Mouse (Mus musculus) CD8-positive naive resting alpha-beta T cell, adult 2 months (primary cell): ENCODE measurements around the gene Map2k7.

Source experiments
- DNase-seq, 2 experiments: peaks; one replicate each; pipeline ENCODE4 v3.0.0; 2022; ENCODE audit warnings: low read depth in 2 of 2, low spot score in 2 of 2

The Map2k7 gene

DNA sequence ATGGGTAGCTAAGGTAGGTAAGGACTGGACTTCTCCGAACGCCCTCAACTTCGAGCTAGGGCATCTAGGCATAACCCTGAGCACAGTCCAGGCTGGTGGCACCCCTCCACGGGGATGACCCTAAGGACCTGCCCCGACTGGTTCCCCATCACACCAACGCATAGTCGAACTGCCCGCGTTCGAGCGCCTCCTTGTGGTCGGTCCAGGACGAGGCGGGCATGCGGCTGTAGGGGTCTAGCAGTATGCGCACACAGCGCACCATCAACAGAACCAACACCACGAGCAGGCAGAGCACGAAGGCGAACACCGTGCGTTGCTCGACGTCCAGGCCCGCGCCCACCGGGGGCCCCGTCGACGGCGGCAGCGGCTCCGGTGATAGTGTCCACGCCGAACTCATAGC is 19.7 kb downstream of the Map2k7 start:
- DNase-seq: peak; percentile 77 to 82

DNA sequence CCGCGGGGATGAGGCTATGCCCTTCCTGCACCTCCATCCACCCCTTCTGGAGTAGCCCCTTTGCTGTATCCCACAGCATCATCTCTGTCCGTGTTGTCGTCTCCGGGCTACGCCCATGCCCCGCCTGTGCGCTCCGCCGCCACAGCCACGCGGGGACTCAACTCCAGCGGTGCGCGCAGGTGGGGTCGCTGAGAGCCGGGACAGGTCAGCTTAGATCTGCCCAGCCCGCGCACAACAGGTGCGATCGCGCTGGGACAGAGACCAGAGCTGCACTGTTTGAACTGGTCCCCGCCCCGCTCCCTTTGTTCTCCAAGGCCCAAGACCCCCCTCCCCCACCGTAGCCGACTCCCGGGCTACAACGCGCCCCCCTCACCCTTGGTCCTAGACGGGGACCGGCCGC is 20.1 kb downstream of the Map2k7 start:
- DNase-seq: peak in 1 of 2 experiments; percentile 28

DNA sequence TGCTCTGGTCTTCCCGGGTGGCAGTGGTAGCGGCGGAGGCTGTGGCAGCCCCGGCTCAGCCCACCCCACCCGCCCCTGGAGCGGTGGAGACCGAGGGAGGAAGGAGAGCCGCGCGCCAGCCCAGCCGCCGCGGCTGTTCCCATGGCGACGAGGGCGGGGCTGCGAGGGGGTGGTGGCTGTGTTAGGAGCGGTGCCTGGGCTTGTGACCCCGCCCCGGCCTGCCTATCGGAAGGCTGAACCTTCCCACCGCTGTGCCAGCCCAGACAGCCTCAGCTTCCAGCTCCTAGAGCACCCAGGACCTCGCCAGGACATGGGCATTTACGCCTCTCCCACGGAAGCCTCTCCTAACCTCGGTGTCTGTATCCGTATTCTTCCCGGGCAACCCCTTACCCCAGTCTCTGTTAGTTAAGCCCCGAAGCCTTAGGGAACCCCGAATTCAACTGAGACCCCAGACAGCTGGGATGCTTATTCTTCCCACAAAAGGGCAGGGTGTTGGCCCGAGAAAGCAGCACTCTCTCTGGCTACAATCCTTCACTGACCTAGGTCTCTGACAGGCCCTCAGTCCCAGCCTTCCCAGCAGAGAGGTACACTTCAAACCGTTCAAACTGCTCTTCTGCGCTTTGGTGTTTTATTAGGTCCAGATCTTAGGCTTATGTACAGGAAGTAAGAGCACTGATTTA is 20.7 kb downstream of the Map2k7 start, which contains the start of gene Ctxn1:
TSS of gene Ctxn1 (minus strand) at position 150 of the 680 bp plus-strand sequence.
- peak; percentile 84 to 90 for DNase-seq

DNA sequence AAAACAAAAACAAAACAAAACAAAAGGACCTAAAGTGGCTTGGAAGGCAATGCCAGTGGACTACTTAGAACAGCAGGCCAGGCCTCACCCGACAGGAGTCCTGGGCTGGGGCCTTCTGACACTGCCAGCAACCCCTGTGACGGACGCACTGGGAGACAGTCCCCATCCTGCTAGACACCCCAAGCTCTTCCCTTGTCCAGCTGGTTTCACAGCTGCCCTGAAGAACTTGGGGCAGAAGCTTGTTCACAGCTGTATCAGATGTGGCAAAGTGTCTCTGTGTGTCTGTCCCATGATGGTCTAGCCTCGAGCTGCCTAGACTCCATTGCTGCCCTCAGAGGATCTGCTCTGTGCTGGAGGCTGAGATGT is 21.2 kb downstream of the Map2k7 start:
- no peak for DNase-seq

DNA sequence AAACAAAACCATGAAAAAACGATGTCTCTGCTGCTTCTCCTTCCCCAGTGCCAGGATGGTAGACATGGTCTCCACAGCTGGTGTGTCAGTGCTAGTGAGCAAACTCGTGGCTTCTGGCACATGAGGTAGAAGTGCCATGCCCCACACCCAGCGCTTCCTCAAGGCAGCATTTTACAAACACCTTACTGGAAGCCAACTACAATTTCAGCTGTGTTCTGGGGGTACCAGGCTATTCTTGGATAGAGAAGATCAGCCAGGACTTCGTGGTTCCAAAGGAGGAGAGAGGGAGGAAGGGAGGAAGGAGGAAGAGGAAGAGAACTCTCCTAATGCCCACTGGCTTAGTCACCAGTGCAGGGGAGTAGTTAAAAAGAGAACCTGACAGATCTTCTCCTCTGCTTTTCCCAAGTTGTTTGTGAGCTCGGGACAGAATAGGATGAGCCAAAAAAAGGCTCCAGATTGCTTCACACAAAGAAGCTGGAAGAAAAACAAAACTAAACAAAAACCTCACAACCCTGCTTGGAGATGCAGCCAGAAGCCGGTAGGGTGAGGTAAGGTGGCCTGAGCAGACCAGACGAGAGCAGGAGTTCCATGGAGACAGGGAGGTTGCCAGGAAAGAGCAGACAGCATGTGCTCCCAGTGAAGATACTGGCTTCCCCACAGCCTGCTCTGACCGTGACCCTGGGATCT is 24.7 kb downstream of the Map2k7 start:
- DNase-seq: no peak

DNA sequence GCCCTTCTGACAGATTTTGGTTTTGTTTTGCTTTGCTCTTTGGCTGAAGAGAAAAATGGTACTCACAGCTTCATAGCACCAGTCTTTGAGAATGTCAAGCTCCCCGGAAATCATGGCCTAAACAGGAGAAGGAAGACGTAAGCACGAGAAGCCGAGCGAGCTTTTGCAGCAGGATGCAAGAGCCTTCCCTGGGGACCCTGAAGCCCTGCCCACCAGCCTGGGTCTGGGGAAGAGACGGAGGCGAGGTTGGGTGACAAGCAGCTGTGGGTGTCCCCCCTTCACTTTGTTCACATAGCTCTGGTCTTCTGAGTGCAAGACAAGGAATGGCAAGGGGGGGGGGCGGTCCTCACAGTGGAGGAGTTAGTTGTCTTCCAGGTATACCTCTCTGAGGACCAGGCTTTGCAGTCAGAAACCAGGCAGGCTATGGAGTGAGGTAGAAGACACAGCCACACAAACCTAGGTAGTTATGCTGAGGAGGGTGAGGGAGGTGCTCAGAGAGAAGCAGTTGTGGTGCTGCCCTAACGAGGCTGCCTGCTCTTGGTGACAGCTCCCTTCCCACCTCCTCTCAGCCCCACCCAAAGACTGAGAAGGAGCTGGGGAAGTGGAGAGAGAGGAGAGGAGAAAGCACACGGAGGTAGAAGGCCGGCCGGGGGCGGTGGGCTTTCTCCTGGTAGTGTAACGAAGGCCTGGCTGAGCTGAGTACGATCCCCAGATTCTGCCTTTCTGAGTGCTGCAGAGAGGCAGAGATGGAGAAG is 26.8 kb downstream of the Map2k7 start:
- DNase-seq: no peak

DNA sequence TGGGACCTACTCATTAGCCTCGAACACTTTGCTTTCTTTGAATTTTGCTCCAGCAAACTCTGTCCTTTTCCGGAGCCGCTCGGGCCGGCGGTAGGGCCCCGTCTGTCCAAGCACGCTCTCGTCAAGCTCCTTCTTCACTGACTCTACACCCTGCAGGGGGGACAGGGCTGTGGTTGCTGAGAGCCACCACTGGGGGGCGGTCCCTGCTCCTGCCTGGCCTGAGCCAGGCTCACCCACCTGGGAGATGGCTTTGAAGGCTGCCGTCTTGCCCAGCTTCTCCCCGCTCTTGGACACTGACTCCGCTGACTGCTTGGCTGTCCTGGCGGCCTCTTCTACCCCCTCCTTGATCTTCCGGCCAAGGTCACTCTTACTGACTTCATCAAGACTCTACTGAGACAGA is 29.1 kb downstream of the Map2k7 start:
- DNase-seq: peak in 1 of 2 experiments; percentile 23

DNA sequence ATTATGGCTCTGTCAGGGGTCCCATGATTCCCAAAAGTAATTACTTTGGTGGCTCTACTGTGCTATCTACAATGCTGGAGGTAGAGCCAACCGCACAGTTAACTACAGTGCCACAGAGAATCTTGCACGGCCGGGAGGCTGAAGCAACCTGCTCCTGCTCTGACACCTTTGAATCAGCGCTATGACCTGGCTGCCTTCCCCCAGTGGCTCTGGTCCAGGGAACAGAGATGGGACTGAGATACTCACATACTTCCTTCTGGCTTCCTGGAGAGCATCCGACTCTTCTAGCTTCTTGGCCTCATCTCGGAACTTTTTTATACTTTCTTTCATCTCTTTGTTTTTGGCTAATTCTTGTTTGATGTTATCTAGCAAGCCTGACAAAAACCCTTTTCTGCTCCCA is 31.1 kb downstream of the Map2k7 start:
- no peak for DNase-seq

DNA sequence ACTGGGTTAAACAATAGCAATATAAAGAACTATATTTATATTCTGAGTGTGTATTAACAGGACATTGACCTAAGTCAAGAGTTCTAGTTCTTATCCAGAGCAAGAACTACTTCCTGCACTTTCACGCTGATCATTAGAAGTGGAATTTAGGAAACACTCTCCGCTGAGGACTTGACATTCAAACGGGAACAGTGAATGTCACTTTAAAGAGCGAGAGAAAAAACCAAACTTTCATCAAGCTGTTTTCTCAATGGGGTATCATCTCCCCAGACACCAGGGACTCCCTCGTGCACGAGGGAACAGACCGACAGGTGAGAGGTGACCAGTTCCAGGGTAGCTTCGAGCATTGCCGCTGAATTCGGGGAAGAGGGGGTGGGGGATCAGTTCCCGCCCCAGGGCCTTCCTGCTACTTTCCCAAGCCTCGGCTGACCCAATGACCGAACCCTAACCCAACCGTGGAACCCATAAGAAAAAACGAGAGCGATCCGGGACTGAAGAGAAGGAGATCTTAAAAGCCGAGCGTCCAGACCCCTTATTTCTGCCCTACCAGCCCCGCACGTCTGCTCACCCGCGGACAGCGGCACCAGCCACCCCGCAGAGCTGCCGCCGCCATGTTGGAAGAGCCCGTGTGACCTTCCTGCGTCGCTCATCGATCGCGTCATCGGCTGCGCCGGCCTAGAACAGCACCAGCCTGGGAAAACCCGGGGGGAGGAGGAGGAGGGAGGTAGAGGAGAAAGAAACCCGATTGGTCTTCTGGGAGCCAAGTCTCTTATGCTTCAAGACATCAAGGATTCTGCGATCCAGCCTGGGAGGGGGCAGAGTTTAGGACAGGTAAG is 37.0 kb downstream of the Map2k7 start, which contains the start of gene Timm44:
TSS of gene Timm44 (minus strand) at position 639 of the 836 bp plus-strand sequence.
- peak; percentile 84 to 90 for DNase-seq

DNA sequence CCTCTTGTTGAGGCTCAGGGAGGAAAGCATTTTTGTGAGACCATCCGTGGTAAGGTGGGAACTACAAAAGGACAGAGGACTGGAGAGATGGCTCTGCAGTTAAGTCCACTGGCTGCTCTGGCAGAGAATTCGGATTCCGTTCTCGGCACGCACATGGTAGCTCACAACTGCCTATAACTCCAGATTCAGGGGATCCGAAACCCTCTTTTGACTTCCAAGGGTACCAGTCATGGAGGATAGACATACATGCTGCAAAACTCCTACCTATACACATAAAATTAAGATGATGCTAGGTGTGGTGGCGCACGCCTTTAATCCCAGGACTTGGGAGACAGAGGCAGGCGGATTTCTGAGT is 37.5 kb downstream of the Map2k7 start:
- no peak for DNase-seq

DNA sequence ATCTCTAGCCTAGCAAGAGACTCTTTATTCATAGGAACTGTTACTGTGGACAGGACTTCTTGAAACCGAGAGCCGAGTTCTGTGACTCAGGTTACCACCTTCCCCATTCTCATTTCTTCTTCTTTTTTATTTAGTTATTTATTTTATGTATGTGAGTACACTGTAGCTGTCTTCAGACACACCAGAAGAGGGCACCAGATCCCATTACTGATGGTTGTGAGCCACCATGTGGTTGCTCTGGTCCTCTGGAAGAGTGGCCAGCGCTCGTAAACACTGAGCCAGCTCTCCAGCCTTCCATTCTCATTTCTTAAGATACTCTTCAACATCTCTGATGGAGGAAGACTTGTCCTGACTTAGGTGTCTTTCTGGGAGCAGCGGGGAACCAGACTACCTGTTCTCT is 54.2 kb downstream of the Map2k7 start:
- no peak for DNase-seq
